Mouse (Mus musculus) activated CD4-positive, CD25-positive, alpha-beta regulatory T cell, adult 9 weeks (primary cell): ENCODE measurements around the gene Olfr433. TPM values are rescaled to one million over a fixed set of nuclear protein-coding genes. Genes with fewer than 3 reads are reported as not detected.

ENCODE experiments used
- polyA plus RNA-seq: library from polyadenylated mRNA; unstranded; fragments of 100-300 nt; shearing (Covaris generic); gene quantifications from one replicate; pipeline ENCODE4 v1.2.1, GENCODE M21; 2017

Olfr433 gene
- polyA plus RNA-seq: not detected

DNA sequence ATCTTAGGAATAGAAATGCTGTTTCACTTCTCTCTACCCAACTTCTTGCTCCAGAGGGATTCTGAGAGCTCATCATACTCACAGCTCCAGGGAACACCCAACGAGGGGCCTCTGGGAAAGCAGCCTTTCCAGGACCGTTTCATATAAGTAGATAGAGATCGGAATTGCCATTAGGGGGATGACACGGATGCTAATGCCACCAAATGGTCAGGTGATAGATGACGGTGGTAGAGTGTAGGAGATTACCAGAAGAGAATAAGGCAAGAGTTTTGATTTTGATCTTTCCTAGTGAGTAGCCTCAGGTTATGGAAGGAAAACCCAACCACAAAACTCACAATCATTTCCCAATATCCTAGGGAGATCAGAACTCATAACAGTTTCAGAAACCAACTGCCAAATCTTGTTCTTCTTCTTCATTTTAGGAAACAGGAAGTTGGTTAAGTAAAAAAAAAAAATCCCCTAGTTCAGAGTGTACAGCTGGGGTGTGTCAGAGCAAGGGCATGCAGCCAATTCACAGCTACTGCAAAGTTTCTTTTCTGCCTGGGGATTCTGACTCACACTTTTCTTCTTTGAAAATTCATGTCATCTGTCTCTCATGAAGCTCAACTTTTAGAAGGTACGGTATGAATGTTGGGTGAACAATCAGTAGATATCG, at the start of gene Olfr433:
Olfr433 (plus strand) TSS at position 183 of the 655 bp plus-strand sequence.

DNA sequence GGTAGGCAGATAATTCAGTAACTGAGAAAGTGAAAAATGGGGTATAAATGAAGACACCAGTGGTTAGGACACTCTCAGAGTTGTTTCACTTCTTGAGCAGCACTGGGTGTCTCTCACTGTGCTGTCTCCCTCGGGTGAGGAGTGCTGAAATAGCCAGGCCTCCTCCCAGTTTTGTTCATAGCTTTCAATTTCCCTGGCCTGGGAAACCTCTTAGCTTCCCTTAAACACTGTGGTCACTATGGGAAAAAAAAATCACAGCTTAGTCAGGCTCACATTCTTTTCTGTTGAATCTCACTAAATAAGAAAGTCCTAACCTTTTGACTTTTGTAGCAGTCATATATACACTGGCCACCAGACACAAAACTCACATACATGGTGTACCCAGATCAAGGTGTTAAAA, 8.8 kb upstream of the Olfr433 start, which contains the start of gene Ifi205:
Ifi205 (minus strand) TSS at position 113 of the 400 bp plus-strand sequence.

DNA sequence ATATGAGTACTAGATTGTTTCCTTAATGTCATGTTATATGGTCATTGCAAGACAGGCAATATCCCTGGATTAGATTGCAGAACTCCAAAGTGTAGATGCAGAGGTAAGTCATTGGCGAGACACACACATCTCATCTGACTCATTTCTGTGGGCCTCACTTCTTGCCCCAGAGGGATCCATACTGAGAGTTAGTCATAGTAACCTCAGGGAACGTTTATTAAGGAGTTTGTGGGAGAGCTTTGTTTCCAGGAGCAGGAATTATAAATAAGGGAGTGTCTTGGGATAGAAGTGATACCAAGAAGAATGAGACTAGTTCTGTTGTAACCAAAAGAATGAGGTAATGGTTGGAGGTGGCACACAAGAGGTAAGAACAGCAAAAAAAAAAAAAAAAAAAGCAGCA, 8.4 kb downstream of the Olfr433 start, which contains the start of gene Olfr432:
Olfr432 (plus strand) TSS at position 313 of the 400 bp plus-strand sequence.

DNA sequence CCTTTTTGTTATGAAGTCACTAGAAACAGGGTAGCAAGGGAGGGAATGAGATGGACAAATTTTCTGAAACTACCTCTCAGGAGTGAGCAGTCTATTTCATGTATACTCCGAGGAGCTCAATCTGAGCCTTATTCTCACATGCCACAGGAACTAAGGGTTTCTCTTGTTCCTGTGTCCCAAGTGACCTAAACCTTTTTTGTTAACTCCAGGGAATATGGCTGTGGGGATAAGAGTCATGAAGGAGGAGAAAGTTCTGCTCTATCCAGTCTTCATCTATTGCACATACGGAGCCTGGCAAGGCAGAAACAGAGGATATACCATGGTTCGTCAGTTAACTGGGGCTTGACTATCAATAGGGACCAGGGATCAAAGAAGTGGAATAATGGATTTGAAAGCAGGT, 25.8 kb downstream of the Olfr433 start, which contains the start of gene Olfr430:
Olfr430 (plus strand) TSS at position 301 of the 400 bp plus-strand sequence.

DNA sequence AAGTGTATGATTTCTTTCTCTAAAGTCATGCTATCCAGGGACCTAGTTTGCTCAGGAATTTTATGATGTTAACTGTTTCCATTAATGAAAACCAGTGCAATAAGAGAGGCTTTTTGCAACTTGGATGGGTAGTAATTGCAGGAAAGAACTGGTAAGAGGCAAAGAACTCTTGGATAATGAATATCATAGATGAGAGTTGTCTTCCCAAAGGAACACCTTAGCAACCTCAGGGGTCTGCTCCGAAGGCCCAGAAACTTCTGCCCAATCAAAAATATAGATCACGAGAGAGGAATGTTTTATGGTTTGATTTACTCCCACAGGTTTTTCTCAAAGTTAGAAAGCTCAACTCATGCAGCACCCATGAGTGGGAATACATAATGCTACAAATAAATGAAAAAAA, 43.5 kb downstream of the Olfr433 start, which contains the start of gene Olfr429:
Olfr429 (plus strand) TSS at position 301 of the 400 bp plus-strand sequence.

Other genes starting within 250 kb of the Olfr433 start
- gene Ifi211, start 127.7 kb upstream of the Olfr433 start, polyA plus RNA-seq: 3.9 TPM
- 575 TPM for gene Mndal, start 98.2 kb upstream of the Olfr433 start, polyA plus RNA-seq
- 508 TPM for gene Ifi203, start 98.0 kb upstream of the Olfr433 start, polyA plus RNA-seq
- not detected for gene Ifi202b, start 58.0 kb upstream of the Olfr433 start, polyA plus RNA-seq
- 0.45 TPM for gene Ifi205, start 8.9 kb upstream of the Olfr433 start, polyA plus RNA-seq
- not detected for gene Olfr432, start 8.5 kb downstream of the Olfr433 start, polyA plus RNA-seq
- gene Olfr430, start 25.9 kb downstream of the Olfr433 start, polyA plus RNA-seq: not detected
- gene Olfr429, start 43.6 kb downstream of the Olfr433 start, polyA plus RNA-seq: not detected
- gene Olfr427, start 56.2 kb downstream of the Olfr433 start, polyA plus RNA-seq: not detected
- gene Olfr231, start 80.5 kb downstream of the Olfr433 start, polyA plus RNA-seq: not detected
- gene Olfr424, start 90.8 kb downstream of the Olfr433 start, polyA plus RNA-seq: not detected
- gene Olfr420, start 114.9 kb downstream of the Olfr433 start, polyA plus RNA-seq: not detected
- gene Spta1, start 132.1 kb downstream of the Olfr433 start, polyA plus RNA-seq: 0.22 TPM
- gene Olfr419, start 211.4 kb downstream of the Olfr433 start, polyA plus RNA-seq: not detected